Mouse (Mus musculus) fat pad, adult 2 months (tissue): ENCODE results near the gene Arhgap19.
"Not testable (repeated sequence)": the region's sequence is repeated elsewhere in the genome, so short reads cannot be mapped to it uniquely, and the experiment has no call there.

Experiments
- DNase-seq: peaks from one replicate; pipeline ENCODE4 v3.0.0-alpha.2; 2011; ENCODE audit warnings: low read depth, low spot score; ENCODE audit errors: extremely low read depth

Arhgap19 gene

DNA sequence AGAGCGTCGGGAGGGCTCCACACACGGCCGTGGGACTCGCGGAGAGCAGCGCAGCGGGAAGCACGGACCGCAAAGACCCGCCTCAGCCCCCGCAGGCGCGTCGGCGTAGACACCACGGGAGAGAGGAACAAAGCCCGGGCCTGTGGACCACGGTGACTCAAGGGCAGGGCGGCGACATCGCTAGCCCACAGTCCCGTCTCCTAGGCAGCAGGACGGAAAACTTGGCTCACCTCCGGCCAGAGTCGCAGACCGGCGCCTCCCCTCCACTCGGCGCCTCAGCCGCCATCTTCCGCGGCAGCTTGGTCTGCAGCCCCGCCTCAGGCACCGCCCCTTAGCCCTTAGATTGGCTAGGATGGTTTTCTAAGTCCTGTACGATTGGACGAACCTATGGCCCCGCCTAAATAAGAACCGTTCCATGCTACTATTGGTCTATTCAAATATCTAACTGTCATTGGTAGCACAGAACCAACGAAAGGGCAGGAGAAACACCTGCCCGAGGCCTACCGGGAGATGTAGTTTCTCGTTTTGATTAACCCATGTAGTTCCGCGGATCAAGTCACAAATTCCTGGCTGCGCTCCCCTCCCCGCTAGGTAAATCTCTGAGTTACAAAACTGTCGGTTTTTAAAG lies at the start of gene Arhgap19:
Gene Arhgap19, minus strand, starts transcription at position 306 of the 628 bp plus-strand sequence.
- peak; percentile 85 for DNase-seq

DNA sequence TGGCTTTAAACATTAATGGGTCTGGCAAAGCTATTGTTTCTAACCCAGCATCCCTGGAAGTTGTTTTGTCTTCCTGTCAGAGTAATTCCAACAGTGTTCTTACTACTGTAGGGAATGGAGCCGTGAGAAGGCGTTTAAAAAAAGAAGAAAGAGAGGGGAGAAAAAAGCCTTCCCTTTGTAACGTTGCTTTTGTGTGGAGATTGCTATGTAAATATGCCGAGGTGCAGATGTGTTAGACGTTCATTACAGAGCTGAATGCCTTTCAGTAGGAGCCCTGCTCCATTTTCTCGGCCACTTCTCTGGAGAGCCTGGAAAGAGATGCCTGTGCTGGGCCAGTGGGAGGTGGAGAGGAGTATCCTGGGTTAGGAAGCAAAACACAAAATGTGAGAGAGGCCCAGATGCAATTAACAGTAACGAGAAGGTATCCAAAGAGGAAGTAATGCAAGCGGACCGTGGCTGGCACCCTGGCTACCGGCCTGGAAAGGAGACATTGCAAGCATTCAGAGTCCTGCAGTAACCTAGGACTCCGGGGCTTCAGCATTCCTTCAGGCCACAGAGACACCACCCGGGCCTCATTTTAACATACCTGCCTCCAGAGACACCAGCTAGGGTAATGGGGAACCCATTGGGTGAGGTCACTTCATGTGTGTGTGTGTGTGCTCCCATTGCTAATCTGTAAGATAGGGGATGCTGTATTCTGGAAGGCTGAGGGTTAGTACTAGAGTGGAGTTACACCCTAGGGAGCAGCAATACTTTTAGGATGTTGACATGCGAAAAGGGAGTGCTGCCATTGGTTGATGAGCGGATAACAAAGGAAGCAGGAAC lies 49.1 kb upstream of the Arhgap19 start:
- DNase-seq = no peak

GRCm38 (mm10) chr19:41850021-41850718 lies 48.3 kb upstream of the Arhgap19 start:
- no peak for DNase-seq

GRCm38 (mm10) chr19:41847992-41848851 lies 46.4 kb upstream of the Arhgap19 start, which contains the start of gene Frat2:
Frat2 (minus strand) TSS chr19:41848132.
- no peak for DNase-seq

- not testable (repeated sequence) for DNase-seq
Measured at GRCm38 (mm10) chr19:41847614-41847991, 45.8 kb upstream of the Arhgap19 start.

- DNase-seq = no peak
Measured at GRCm38 (mm10) chr19:41847091-41847581, 45.3 kb upstream of the Arhgap19 start.

DNA sequence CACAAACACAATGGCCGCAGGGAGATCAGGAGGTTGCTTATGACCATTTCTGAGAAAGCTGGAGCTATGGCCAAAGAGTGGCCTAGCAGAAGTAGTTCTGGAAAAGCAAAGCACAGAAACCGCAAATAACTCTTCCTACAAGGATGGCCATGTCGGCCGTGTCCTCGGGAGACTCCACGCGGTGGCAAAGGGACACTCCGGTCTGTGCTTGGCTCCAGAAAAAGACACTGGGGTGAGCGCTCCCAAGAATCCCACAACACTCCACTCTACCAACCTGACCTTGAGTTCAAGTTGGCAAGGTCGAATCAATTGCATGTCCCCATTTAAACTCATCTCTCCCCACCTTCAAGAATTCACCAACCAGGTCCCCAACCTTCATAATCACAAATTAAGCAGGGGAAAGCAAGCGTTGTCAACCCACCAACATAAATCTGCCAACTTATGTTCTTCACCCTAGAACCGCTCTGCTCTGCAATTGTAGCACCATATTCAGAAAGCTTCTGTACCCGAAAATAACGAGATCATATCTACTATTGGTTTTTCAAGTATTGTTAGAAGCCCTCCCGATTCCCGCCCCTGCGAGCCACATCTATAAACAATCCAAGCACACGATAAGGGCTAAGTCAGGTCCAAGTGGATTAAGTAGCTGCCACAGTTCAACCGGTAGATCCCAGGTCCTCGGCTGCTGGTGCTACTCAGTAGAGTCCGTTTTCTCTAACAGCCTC lies 44.7 kb upstream of the Arhgap19 start:
- DNase-seq = no peak

DNA sequence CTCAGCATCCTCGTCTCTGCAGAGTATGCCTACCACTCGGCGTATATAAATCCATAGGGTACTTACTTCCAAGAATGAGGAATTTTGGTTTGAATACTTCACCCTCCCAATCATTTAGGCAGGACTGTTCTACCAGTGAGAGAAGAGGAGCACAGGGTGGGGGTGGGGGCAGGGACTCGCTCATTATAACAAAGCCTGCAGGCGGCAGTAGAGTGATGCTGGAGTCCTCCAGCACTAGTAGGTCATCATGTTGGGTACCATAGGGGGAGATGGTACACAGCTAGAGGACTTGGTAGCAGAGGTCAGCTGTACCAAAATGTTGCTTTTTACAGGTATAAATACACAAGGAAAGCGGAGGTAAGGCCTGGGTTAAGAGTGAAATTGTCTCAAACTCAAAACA lies 42.5 kb upstream of the Arhgap19 start:
- no peak for DNase-seq

DNA sequence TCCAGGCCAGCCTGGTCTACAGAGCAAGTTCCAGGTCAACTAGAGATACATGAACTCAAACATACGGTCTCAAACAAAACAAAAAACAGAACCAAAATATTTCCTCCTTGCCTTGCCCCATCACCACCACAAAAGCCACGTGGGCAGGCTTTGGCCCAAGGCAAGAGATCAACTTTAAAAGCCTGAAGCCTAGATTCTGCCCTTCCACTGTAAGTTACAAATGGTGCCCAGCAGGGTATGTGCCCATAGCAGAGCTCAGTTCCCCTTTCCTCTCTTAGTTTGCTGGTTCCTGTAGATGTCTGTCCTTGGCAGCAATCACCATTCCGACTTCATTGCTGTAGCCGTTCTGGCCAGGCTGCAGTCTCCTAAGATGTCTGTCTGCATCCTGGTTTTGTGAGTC lies 40.9 kb upstream of the Arhgap19 start:
- no peak for DNase-seq

DNA sequence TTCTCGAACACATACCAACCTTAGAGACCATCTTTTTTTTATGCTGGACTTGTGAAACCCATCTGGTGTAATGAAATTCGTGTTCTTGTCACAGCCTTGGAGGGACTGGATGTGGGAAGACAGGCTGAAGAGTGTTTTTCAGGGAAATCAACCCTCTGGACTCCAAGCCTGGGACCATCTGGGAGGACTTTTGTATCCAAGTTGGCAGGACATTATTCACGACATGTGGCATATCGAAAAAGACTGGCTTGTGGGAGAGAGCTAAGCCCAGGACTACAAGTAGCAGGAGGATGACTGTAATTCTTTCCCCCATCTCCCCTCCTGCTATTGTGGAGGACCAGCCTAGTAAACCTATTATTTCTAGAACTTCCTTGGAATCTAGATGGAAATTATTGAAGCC lies 40.3 kb upstream of the Arhgap19 start:
- no peak for DNase-seq

- DNase-seq = no peak
Measured at GRCm38 (mm10) chr19:41841105-41841750, 39.4 kb upstream of the Arhgap19 start.

GRCm38 (mm10) chr19:41839685-41840084 lies 37.8 kb upstream of the Arhgap19 start:
- no peak for DNase-seq

DNA sequence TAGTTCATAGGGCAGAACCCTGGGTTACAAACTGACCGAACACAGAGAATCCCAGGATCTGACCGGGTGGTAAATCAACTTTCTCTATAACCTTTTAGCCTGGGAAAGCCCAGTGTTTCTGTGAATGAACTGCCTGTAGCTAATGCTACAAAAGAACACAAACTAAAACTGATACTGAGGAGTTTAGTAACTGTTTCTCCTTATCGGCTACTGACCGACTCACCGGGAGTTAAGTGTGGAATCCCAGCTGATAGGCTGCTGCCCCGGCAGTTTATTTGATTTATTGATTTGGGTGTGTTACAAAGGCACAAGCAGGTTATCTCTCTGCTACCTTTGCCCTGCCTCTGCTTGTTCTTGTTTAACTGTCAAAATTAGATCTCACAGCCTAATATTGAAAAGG lies 37.0 kb upstream of the Arhgap19 start:
- no peak for DNase-seq

DNA sequence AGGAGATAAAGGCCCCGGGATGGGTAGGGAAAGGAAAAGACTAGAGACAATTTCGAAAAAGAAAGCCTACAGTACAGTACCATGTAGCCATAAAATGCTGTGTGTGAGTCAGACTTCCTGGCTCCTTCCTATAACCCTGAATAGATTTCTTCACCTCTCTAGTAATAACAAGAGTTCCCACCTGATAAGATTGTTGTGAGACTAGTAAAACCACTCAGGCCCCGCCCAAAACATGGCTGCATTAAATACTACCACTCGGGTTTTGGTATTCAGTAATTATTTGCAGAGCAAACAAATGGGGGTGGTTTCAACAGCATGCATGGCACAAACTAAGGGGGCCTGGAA lies 36.0 kb upstream of the Arhgap19 start:
- no peak for DNase-seq

DNA sequence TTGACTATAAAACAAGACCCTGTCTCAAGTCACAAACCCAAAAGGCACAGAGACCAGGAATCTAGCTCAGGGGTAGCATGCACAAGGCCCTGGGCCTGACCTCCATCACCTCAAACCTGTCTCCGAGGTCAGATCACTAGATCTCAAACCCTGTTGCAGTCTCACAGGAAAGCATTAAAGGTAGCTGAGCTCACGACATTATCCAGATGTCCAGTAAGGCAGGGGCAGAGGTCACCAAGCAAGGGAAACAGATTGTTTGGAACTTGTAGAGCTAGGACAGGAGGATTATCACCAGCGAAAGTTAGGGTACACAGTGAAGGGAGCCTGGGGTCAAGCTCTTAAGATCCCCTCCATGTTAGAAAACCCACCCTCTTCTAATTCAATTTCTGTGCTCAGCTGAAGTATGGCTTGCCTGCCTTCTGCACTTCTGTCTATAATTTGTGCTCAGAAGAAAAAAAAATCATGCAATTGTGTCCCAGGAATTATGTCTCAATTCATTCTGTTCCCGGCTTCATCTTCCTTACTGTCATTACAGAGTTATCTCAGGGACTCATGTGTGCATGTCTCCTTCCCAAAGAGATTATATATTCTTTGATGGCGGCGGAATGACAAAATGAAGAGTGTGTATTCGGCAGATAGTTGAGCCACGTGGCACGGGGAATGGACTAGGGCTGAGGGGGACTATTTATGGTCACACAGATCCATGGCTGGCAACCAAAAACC lies 35.5 kb upstream of the Arhgap19 start:
- DNase-seq = no peak

GRCm38 (mm10) chr19:41836719-41837118 lies 34.9 kb upstream of the Arhgap19 start:
- no peak for DNase-seq

GRCm38 (mm10) chr19:41835816-41836215 lies 34.0 kb upstream of the Arhgap19 start:
- no peak for DNase-seq

- no peak for DNase-seq
Measured at GRCm38 (mm10) chr19:41835407-41835806, 33.6 kb upstream of the Arhgap19 start.
